Mouse (Mus musculus) ES-E14 (cell line): ENCODE data around the gene Rdm1. TPM values are rescaled to one million over a fixed set of nuclear protein-coding genes. Genes with fewer than 3 reads are reported as not detected.

Source experiments
- DNase-seq: peaks from one replicate; pipeline ENCODE4 v3.0.0-alpha.2; 2013; ENCODE audit warnings: low read depth, low spot score
- H3K27ac ChIP-seq: 2 replicates; pipeline ENCODE4 v1.5.1; 2012; ENCODE audit warnings: low read depth, mild to moderate bottlenecking, low read length, moderate library complexity, mixed read lengths; ENCODE audit not compliant: poor library complexity, insufficient read depth, severe bottlenecking
- H3K36me3 ChIP-seq: 2 replicates; pipeline ENCODE4 v1.6.1; 2012; ENCODE audit warnings: mild to moderate bottlenecking, low read length, moderate library complexity, mixed read lengths; ENCODE audit not compliant: control insufficient read depth, poor library complexity, insufficient read depth, severe bottlenecking
- H3K4me1 ChIP-seq, 2 experiments: fragments of 150-350 bp in 1 of 2; sonication (generic) in 1 of 2; 2 replicates each; pipeline ENCODE4 v1.6.1; 2012; ENCODE audit warnings: low read length in 2 of 2, mild to moderate bottlenecking in 1 of 2, mixed read lengths in 1 of 2; ENCODE audit not compliant: control insufficient read depth in 2 of 2, insufficient read depth in 2 of 2, poor library complexity in 1 of 2
- H3K4me3 ChIP-seq, 2 experiments: fragments of 150-350 bp in 1 of 2; sonication (generic) in 1 of 2; 2 replicates each; pipeline ENCODE4 v1.5.1; 2012; ENCODE audit warnings: low read length in 2 of 2, low read depth in 1 of 2, mild to moderate bottlenecking in 1 of 2, mixed read lengths in 1 of 2; ENCODE audit not compliant: insufficient read depth in 1 of 2, poor library complexity in 1 of 2, severe bottlenecking in 1 of 2
- H3K9ac ChIP-seq: 2 replicates; pipeline ENCODE4 v1.6.1; 2012; ENCODE audit warnings: low read depth, mild to moderate bottlenecking, low read length, mixed read lengths; ENCODE audit not compliant: poor library complexity, insufficient read depth, severe bottlenecking
- H3K9me3 ChIP-seq: fragments of 150-350 bp; sonication (generic); 2 replicates; pipeline ENCODE4 v1.6.1; 2012; ENCODE audit warnings: low read depth, mild to moderate bottlenecking, low read length; ENCODE audit not compliant: control insufficient read depth, insufficient read depth
- CHD2 ChIP-seq: IDR thresholded peaks from 2 replicates; pipeline ENCODE4 v1.6.1; 2014; ENCODE audit warnings: mild to moderate bottlenecking, low read depth, low read length, inconsistent platforms
- HCFC1 ChIP-seq: IDR thresholded peaks from 2 replicates; pipeline ENCODE4 v1.6.1; 2012; ENCODE audit warnings: low read length, inconsistent platforms, borderline replicate concordance; ENCODE audit not compliant: insufficient read depth
- MAFK ChIP-seq: IDR thresholded peaks from 2 replicates; pipeline ENCODE4 v1.6.1; 2014; ENCODE audit warnings: mild to moderate bottlenecking, low read depth, low read length, inconsistent platforms; ENCODE audit not compliant: insufficient read depth
- ZC3H11A ChIP-seq: IDR thresholded peaks from 2 replicates; pipeline ENCODE4 v1.6.1; 2012; ENCODE audit warnings: low read depth, mild to moderate bottlenecking, inconsistent platforms, low read length, borderline replicate concordance
- ZNF384 ChIP-seq: IDR thresholded peaks from 2 replicates; pipeline ENCODE4 v1.6.1; 2012; ENCODE audit warnings: low read depth, low read length, inconsistent platforms
- in situ Hi-C, 2 experiments: fragments of 600-800 bp; cut with MboI; formaldehyde crosslinking; loops; one replicate each; pipeline ENCODE4 v1.15.1; 2025; ENCODE audit warnings: low sequenced_read_pairs in 2 of 2, inconsistent platforms in 1 of 2; ENCODE audit not compliant: unreplicated experiment in 2 of 2
- total RNA-seq: library from RNA; depleted of rRNA; stranded (reverse); fragments of 300-350 nt; gene quantifications from 2 replicates; pipeline ENCODE4 v1.2.3, GENCODE M21; 2012

The Rdm1 gene
- total RNA-seq, 1 experiment: 81.1 TPM

GRCm38 (mm10) chr11:101585805-101586204 lies 41.2 kb upstream of the Rdm1 start:
- H3K27ac ChIP-seq: no peak overlapping the region
- peaks cover 7% of the 10 kb centered on the region; the same call in 1 of the 2 replicates for H3K36me3 ChIP-seq
- TF ChIP-seq ZC3H11A (no peak), ZNF384 (no peak)
- H3K4me1 ChIP-seq: peaks cover 7 to 14% of the 10 kb centered on the region in 2 experiments
- H3K4me3 ChIP-seq: no peak overlapping the region
- H3K9me3 ChIP-seq: no peaks in the 10 kb centered on the region
- in situ Hi-C loops: no loop called here
- H3K9ac ChIP-seq: no peak overlapping the region
- no peak for DNase-seq

- peaks cover 7% of the 10 kb centered on the region; the same call in 1 of the 2 replicates for H3K36me3 ChIP-seq
- no peak overlapping the region for H3K9ac ChIP-seq
- in situ Hi-C loops: no loop called here
- H3K9me3 ChIP-seq: no peaks in the 10 kb centered on the region
- H3K27ac ChIP-seq: no peak overlapping the region
- H3K4me3 ChIP-seq: no peak overlapping the region
- H3K4me1 ChIP-seq: peaks cover 8 to 18% of the 10 kb centered on the region in 2 experiments
- TF ChIP-seq ZNF384: no peak
- no peak for TF ChIP-seq HCFC1
- TF ChIP-seq MAFK: no peak
- no peak for TF ChIP-seq ZC3H11A
- no peak for TF ChIP-seq CHD2
- DNase-seq: no peak
These were observed 39.3 kb upstream of the Rdm1 start for GRCm38 (mm10) chr11:101587676-101588075.

GRCm38 (mm10) chr11:101588868-101589267 lies 38.1 kb upstream of the Rdm1 start:
- in situ Hi-C loops: no loop called here
- Histone ChIP-seq H3K9ac (no peak overlapping the region), H3K36me3 (peaks cover 7% of the 10 kb centered on the region; the same call in 1 of the 2 replicates), H3K4me3 (no peak overlapping the region), H3K9me3 (no peaks in the 10 kb centered on the region), H3K4me1 (peaks cover 8 to 20% of the 10 kb centered on the region in 2 experiments), H3K27ac (no peak overlapping the region)
- TF ChIP-seq MAFK (no peak), HCFC1 (no peak), ZNF384 (no peak), ZC3H11A (no peak), CHD2 (no peak)
- DNase-seq: no peak

GRCm38 (mm10) chr11:101589444-101589843 lies 37.6 kb upstream of the Rdm1 start:
- Histone ChIP-seq H3K36me3 (peaks cover 7% of the 10 kb centered on the region; the same call in 1 of the 2 replicates), H3K4me1 (peaks cover 8 to 22% of the 10 kb centered on the region in 2 experiments), H3K27ac (no peak overlapping the region; the same call in 1 of the 2 replicates), H3K4me3 (no peak overlapping the region), H3K9me3 (no peaks in the 10 kb centered on the region), H3K9ac (no peak overlapping the region)
- TF ChIP-seq CHD2: no peak
- no peak for TF ChIP-seq MAFK
- no peak for TF ChIP-seq ZNF384
- no peak for TF ChIP-seq ZC3H11A
- TF ChIP-seq HCFC1: no peak
- DNase-seq: peak; percentile 69
- in situ Hi-C loops: no loop called here

GRCm38 (mm10) chr11:101589989-101590624 lies 36.9 kb upstream of the Rdm1 start:
- peak overlapping the region; percentile 4 to 6; a peak in 2 of 4 replicates for H3K4me3 ChIP-seq
- in situ Hi-C loops: no loop called here
- no peak for DNase-seq

More at GRCm38 (mm10) chr11:101589989-101590624, 36.9 kb upstream of the Rdm1 start:
- H3K36me3 ChIP-seq: peaks cover 7% of the 10 kb centered on the region; the same call in 1 of the 2 replicates
- TF ChIP-seq MAFK (no peak), ZNF384 (no peak), CHD2 (no peak), ZC3H11A (no peak), HCFC1 (no peak)
- peak overlapping the region; percentile 24; the same call in 1 of the 2 replicates for H3K9ac ChIP-seq
- peaks cover 8 to 22% of the 10 kb centered on the region in 2 experiments for H3K4me1 ChIP-seq
- H3K27ac ChIP-seq: peak overlapping the region; percentile 27; the same call in 1 of the 2 replicates
- H3K9me3 ChIP-seq: no peaks in the 10 kb centered on the region
